In the genomic region with DNA sequence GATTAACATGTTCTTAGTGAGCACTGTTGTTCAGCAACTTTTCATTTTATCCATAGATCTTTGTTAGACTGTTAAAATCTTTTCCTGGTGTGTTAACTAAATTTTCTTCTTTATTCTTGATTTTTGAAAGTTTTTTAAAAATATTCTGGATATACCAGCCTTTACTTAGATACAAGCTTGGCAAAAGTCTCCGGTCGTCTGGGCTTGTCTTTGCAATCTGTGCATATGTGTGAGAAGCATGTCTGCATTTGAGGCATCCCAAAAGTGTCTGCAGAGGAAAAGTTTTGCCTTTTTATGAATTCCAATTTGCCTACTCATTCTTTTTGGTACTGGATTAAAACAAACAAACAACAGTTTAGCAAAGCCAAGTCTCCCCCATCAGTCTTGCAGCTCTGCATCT, we compare ENCODE assay signal across 10 mouse cellular contexts.
"Had no signal": no experiment of that assay in that cellular context is flagged by ENCODE, and none has a peak within 500 bp of the region (broad histone marks: within the 10 kb centered on the region; RNA-seq: fewer than 3 reads in every experiment).

No protein-coding gene starts in this region.

- H3K27me3 ChIP-seq: limb, embryonic 13.5 days; neural tube, embryonic 12.5 days; stomach, embryonic 15.5 days had no signal

- H3K9ac ChIP-seq: limb, embryonic 13.5 days; liver, embryonic 14.5 days; neural tube, embryonic 12.5 days; stomach, embryonic 15.5 days had no signal

- H3K27ac ChIP-seq: kidney, postnatal 0 days; layer of hippocampus, adult 2 months; limb, embryonic 13.5 days; liver, embryonic 14.5 days; neural tube, embryonic 12.5 days; stomach, embryonic 15.5 days had no signal

- H3K4me2 ChIP-seq: limb, embryonic 13.5 days; neural tube, embryonic 12.5 days; stomach, embryonic 15.5 days had no signal

- H3K9me3 ChIP-seq: stomach, embryonic 15.5 days had no signal

- H3K4me1 ChIP-seq: neural tube, embryonic 12.5 days; stomach, embryonic 15.5 days had no signal

- DNase-seq: kidney, adult 9 months; left cerebral cortex, postnatal 4 days; lung, adult 18-20 months; right cerebral cortex, postnatal 14 days had no signal

- H3K4me3 ChIP-seq: layer of hippocampus, adult 2 months; limb, embryonic 13.5 days; neural tube, embryonic 12.5 days; stomach, embryonic 15.5 days had no signal
